Mouse (Mus musculus) midbrain, embryonic 12.5 days (tissue): ENCODE results near the gene Bcat2. TPM values are rescaled to one million over a fixed set of nuclear protein-coding genes. Genes with fewer than 3 reads are reported as not detected.
A peak's percentile ranks its signal among the peaks of the same experiment; 100 is the strongest.

Experiments
- ATAC-seq: fragments of 200-750 bp; cut with Nextera tagmentation; 2 replicates; pipeline ENCODE4 v1.8.0; 2017; ENCODE audit warnings: low read depth, moderate TSS enrichment, moderate library complexity; ENCODE audit not compliant: low FRiP score
- H3K27ac ChIP-seq: fragments of 300-500 bp; sonication (generic); replicated peaks from 2 replicates; pipeline ENCODE4 v1.5.1; 2016; ENCODE audit warnings: mild to moderate bottlenecking
- H3K27me3 ChIP-seq: fragments of 300-500 bp; sonication (generic); 2 replicates; pipeline ENCODE4 v1.6.1; 2016; ENCODE audit warnings: mild to moderate bottlenecking
- H3K36me3 ChIP-seq: fragments of 300-500 bp; sonication (generic); 2 replicates; pipeline ENCODE4 v1.6.1; 2016
- H3K4me1 ChIP-seq: fragments of 300-500 bp; sonication (generic); 2 replicates; pipeline ENCODE4 v1.6.1; 2016
- H3K4me2 ChIP-seq: fragments of 300-500 bp; sonication (generic); replicated peaks from 2 replicates; pipeline ENCODE4 v1.6.1; 2016; ENCODE audit warnings: mild to moderate bottlenecking, moderate library complexity
- H3K4me3 ChIP-seq: fragments of 300-500 bp; sonication (generic); 2 replicates; pipeline ENCODE4 v1.5.1; 2016; ENCODE audit warnings: mild to moderate bottlenecking
- H3K9ac ChIP-seq: fragments of 300-500 bp; sonication (generic); replicated peaks from 2 replicates; pipeline ENCODE4 v1.6.1; 2016; ENCODE audit warnings: mild to moderate bottlenecking, moderate library complexity
- H3K9me3 ChIP-seq: fragments of 300-500 bp; sonication (generic); 2 replicates; pipeline ENCODE4 v1.6.1; 2016; ENCODE audit warnings: mild to moderate bottlenecking
- WGBS: fragments of 180-500 bp; shearing (Covaris S2); methylation state at CpG from one replicate; pipeline ENCODE4 v1.1.7; 2016; 5-methylcytosine and 5-hydroxymethylcytosine counted together
- polyA plus RNA-seq: library from polyadenylated mRNA; unstranded; fragments of >200 nt; fragmentation: Nextera tagmentation; extraction: Ambion mirVana; gene quantifications from 2 replicates; pipeline ENCODE4 v1.2.1, GENCODE M21; 2016

Gene Bcat2
- polyA plus RNA-seq, 1 experiment from 2014 or later = 23.8 TPM

- Histone ChIP-seq H3K27ac (peak overlapping the region; percentile 21; the same call in 1 of the 2 replicates), H3K9me3 (no peaks in the 10 kb centered on the region), H3K4me2 (peak overlapping the region; percentile 77), H3K27me3 (peaks cover 3% of the 10 kb centered on the region), H3K4me1 (peaks cover 33% of the 10 kb centered on the region), H3K36me3 (no peaks in the 10 kb centered on the region), H3K4me3 (peak overlapping the region; percentile 48), H3K9ac (peak overlapping the region; percentile 48)
- ATAC-seq = peak; percentile 92
- WGBS = 1% methylated on average over 23 of the region's 24 CpGs
Observed at GRCm38 (mm10) chr7:45567780-45568516, 2.0 kb upstream of the Bcat2 start.

GRCm38 (mm10) chr7:45568601-45569473 lies 1.1 kb upstream of the Bcat2 start:
- ATAC-seq = no peak
- H3K4me2 ChIP-seq = peak overlapping the region; percentile 77

DNA sequence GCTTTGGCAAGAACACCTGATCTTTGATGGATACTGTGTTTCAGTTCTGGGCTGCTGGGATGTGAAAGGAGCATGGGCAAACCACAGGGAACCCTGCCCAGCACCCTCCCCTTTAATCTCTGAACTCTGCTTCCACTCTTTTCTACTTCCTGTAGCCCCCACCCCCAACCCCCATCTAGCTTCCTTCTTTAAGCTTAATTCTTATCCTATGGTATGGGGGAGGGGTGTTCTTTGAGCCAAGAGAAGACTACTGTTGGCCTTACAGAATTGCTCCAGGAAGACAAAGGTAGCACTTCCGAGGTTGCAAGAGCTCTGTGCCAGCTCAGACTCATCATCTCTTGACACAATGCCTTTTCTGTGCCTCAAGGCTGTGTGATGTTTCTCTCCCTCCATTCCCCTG lies 2.0 kb downstream of the Bcat2 start:
- no peak for ATAC-seq
- H3K9ac ChIP-seq = no peak overlapping the region
- H3K4me3 ChIP-seq = no peak overlapping the region
- no peaks in the 10 kb centered on the region for H3K9me3 ChIP-seq
- H3K4me2 ChIP-seq = 0 out of 2 replicates have a peak overlapping the region, but pooled peaks have one; percentile 80
- peaks cover 33% of the 10 kb centered on the region for H3K4me1 ChIP-seq
- 71% methylated on average over 1 of the region's 1 CpGs for WGBS
- H3K27ac ChIP-seq = no peak overlapping the region
- H3K36me3 ChIP-seq = peaks cover 7% of the 10 kb centered on the region
- no peaks in the 10 kb centered on the region for H3K27me3 ChIP-seq

More at GRCm38 (mm10) chr7:45568601-45569473, 1.1 kb upstream of the Bcat2 start:
- Histone ChIP-seq H3K9me3 (no peaks in the 10 kb centered on the region), H3K4me3 (peak overlapping the region; percentile 48), H3K27ac (0 out of 2 replicates have a peak overlapping the region, but pooled peaks have one; percentile 21), H3K36me3 (no peaks in the 10 kb centered on the region), H3K27me3 (peaks cover 3% of the 10 kb centered on the region; the same call in 1 of the 2 replicates), H3K9ac (0 out of 2 replicates have a peak overlapping the region, but pooled peaks have one; percentile 28), H3K4me1 (peaks cover 33% of the 10 kb centered on the region)
- WGBS = 81% methylated on average over 10 of the region's 10 CpGs

GRCm38 (mm10) chr7:45573954-45574353 lies 4.0 kb downstream of the Bcat2 start:
- 86% methylated on average over 8 of the region's 8 CpGs for WGBS
- Histone ChIP-seq H3K27ac (no peak overlapping the region), H3K9me3 (no peaks in the 10 kb centered on the region), H3K4me1 (peaks cover 17% of the 10 kb centered on the region), H3K4me2 (no peak overlapping the region), H3K9ac (no peak overlapping the region), H3K36me3 (peaks cover 16% of the 10 kb centered on the region), H3K4me3 (no peak overlapping the region), H3K27me3 (no peaks in the 10 kb centered on the region)
- ATAC-seq = no peak

GRCm38 (mm10) chr7:45574472-45575379 lies 4.8 kb downstream of the Bcat2 start:
- no peaks in the 10 kb centered on the region for H3K9me3 ChIP-seq
- no peak overlapping the region for H3K4me3 ChIP-seq
- no peak overlapping the region for H3K27ac ChIP-seq
- no peaks in the 10 kb centered on the region for H3K27me3 ChIP-seq
- peaks cover 17% of the 10 kb centered on the region for H3K4me1 ChIP-seq
- WGBS = 88% methylated on average over 15 of the region's 15 CpGs
- H3K4me2 ChIP-seq = no peak overlapping the region
- no peak for ATAC-seq
- H3K36me3 ChIP-seq = peaks cover 17% of the 10 kb centered on the region
- H3K9ac ChIP-seq = no peak overlapping the region

DNA sequence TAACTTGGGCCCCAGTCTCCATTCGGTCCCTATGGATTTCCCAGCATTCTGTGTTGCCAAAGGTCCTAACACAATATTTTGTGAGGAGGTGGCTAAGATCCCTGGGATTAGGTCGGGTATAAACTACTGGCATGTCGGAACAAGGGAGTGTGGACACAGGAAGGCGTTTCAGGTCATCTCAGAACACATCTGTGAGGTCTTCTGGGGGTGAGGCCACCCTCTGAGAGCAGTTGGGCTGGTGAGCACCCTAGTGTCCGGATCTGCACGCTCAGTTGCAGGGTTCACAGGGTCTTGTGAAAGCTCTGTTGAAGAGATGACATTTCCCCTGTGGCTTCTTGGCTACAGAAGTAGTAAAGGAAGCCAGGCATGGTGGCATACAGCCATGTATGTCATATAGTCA lies 16.0 kb downstream of the Bcat2 start:
- H3K4me2 ChIP-seq = no peak overlapping the region
- no peaks in the 10 kb centered on the region for H3K9me3 ChIP-seq
- no peaks in the 10 kb centered on the region for H3K27me3 ChIP-seq
- ATAC-seq = no peak
- H3K27ac ChIP-seq = no peak overlapping the region
- 88% methylated on average over 6 of the region's 6 CpGs for WGBS
- H3K4me1 ChIP-seq = 0 out of 2 replicates have a peak, but pooled peaks cover 3% of the 10 kb centered on the region
- H3K36me3 ChIP-seq = peaks cover 18% of the 10 kb centered on the region
- H3K9ac ChIP-seq = no peak overlapping the region
- H3K4me3 ChIP-seq = no peak overlapping the region

DNA sequence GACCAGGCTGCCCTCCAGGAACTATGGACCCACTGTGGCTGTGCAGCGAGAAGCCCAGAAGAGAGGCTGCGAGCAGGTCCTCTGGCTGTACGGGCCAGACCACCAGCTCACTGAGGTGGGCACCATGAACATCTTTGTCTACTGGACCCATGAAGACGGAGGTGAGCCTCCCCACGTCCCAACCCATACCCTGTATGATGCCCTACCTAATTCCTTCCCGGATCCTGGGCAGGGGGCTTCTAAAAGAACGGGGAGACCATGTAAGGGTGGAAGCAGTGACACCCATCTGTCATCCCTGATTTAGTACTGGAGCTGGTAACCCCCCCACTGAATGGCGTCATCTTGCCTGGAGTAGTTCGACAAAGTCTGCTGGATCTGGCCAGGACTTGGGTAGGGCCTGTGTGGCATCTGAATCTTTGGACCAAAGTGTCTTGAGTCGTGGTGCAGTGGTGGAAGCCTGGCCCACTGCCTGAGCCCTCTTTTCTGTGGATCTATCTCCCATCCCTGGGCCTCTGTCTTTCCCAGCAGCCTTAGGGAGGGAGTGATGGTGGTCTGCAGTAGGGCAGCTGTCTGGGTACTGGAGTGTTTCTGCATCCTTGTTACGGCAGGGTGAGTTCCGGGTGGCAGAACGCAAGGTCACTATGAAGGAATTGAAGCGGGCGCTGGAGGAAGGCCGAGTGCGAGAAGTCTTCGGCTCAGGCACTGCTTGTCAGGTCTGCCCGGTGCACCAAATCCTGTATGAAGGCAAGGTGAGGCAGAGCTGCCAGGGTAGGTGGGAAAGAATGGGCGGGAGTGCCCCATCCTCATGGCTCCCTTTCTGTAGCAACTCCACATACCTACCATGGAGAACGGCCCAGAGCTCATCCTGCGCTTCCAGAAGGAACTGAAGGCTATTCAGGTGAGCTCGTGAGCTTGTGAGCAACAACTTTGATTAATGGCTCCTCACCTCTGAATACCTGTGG lies 18.0 kb downstream of the Bcat2 start:
- Histone ChIP-seq H3K9me3 (no peaks in the 10 kb centered on the region), H3K4me1 (0 out of 2 replicates have a peak, but pooled peaks cover 3% of the 10 kb centered on the region), H3K36me3 (peaks cover 18% of the 10 kb centered on the region), H3K4me3 (no peak overlapping the region), H3K9ac (no peak overlapping the region), H3K27me3 (no peaks in the 10 kb centered on the region), H3K27ac (no peak overlapping the region), H3K4me2 (peak overlapping the region; percentile 5; the same call in 1 of the 2 replicates)
- 93% methylated on average over 23 of the region's 23 CpGs for WGBS
- ATAC-seq = no peak

DNA sequence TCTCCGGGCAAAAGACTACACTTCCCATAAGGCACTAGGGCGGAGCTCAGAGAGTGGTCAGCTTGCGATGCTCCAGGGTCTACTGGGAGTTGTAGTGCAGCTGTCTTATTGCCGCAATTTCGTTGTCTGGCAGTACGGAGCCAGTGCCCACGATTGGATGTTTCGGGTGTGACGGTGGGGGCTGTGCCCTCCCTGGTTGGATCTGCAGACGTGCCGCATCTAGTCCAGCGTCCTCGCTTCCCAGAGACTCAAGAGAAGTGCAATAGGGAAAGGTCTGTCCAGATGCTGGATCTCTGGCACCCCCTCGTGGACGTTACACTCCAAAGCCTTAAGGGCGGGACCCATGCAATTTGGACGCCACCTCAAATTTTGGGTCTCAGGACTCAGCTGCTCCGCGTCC lies 19.2 kb downstream of the Bcat2 start:
- peak overlapping the region; percentile 35 for H3K4me3 ChIP-seq

DNA sequence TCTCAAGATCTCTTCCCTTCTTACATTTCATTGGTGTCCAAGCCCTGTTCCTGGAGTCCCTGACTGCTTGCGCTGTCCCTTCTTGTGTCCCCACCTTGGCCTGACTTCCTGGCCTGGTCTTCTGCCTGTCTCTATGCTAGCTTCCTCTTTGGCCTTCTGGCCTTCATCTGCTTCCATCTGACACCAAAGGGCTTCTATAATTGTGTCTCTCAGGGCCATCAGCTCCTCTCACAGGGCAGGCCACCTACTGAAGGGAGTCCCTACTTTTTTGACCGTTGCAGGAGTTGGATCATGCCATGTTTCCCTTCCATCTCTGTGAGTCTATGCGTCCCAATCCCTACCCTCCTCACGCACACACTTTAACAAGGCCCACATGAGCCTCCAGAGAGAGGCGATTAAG lies 19.9 kb downstream of the Bcat2 start:
- H3K9me3 ChIP-seq = no peaks in the 10 kb centered on the region
- H3K4me3 ChIP-seq = no peak overlapping the region
- H3K4me2 ChIP-seq = no peak overlapping the region
- no peak for ATAC-seq
- H3K4me1 ChIP-seq = 0 out of 2 replicates have a peak, but pooled peaks cover 3% of the 10 kb centered on the region
- 96% methylated on average over 5 of the region's 5 CpGs for WGBS
- no peaks in the 10 kb centered on the region for H3K27me3 ChIP-seq
- peaks cover 15% of the 10 kb centered on the region for H3K36me3 ChIP-seq
- 0 out of 2 replicates have a peak overlapping the region, but pooled peaks have one; percentile 24 for H3K9ac ChIP-seq
- H3K27ac ChIP-seq = no peak overlapping the region

More for the DNA sequence above, 19.2 kb downstream of the Bcat2 start:
- H3K4me1 ChIP-seq = 0 out of 2 replicates have a peak, but pooled peaks cover 3% of the 10 kb centered on the region
- peaks cover 18% of the 10 kb centered on the region for H3K36me3 ChIP-seq
- H3K27me3 ChIP-seq = no peaks in the 10 kb centered on the region
- no peaks in the 10 kb centered on the region for H3K9me3 ChIP-seq
- H3K27ac ChIP-seq = peak overlapping the region; percentile 63; the same call in 1 of the 2 replicates
- peak overlapping the region; percentile 54 for H3K4me2 ChIP-seq
- ATAC-seq = peak; percentile 97
- 5% methylated on average over 19 of the region's 19 CpGs for WGBS
- H3K9ac ChIP-seq = 0 out of 2 replicates have a peak overlapping the region, but pooled peaks have one; percentile 24

DNA sequence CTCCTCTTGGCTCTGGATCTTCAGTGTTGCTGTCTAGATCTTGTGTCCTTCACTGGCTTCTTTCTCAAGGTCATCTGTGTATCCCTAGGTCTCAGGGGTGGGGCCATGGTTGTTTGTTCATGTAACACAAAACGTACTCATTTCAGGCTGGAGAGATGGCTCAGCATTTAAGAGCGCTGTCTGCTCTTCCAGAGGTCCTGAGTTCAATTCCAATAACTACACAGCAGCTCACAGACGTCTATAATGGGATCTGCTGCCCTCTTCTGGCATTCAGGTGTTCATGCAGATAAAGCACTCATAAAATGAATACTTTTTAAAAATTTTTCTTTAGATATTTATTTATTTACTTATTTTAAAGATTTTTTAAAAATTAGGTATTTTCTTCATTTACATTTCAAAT lies 20.9 kb downstream of the Bcat2 start:
- 0 out of 2 replicates have a peak, but pooled peaks cover 3% of the 10 kb centered on the region for H3K4me1 ChIP-seq
- H3K27me3 ChIP-seq = no peaks in the 10 kb centered on the region
- H3K4me3 ChIP-seq = no peak overlapping the region
- 72% methylated on average over 3 of the region's 3 CpGs for WGBS
- no peaks in the 10 kb centered on the region for H3K9me3 ChIP-seq
- no peak overlapping the region for H3K27ac ChIP-seq
- no peak overlapping the region for H3K9ac ChIP-seq
- H3K36me3 ChIP-seq = peaks cover 5% of the 10 kb centered on the region
- ATAC-seq = no peak
- no peak overlapping the region for H3K4me2 ChIP-seq
